Mouse (Mus musculus) liver, adult 2 months (tissue): ENCODE data around the gene Plekhm3. TPM values are rescaled to one million over a fixed set of nuclear protein-coding genes. Genes with fewer than 3 reads are reported as not detected.

Source experiments
- DNase-seq: peaks from one replicate; pipeline ENCODE4 v3.0.0-alpha.2; 2011; ENCODE audit warnings: low read depth, low spot score; ENCODE audit errors: extremely low read depth
- H3K27ac ChIP-seq: fragments of 200-500 bp; replicated peaks from 2 replicates; pipeline ENCODE4 v1.5.1; 2012; ENCODE audit warnings: low read depth, mild to moderate bottlenecking, control low read depth, inconsistent platforms, low read length; ENCODE audit not compliant: insufficient read depth
- H3K27me3 ChIP-seq: fragments of 200-500 bp; 2 replicates; pipeline ENCODE4 v1.6.1; 2012; ENCODE audit warnings: mild to moderate bottlenecking, moderate library complexity, low read length, inconsistent platforms; ENCODE audit not compliant: control insufficient read depth, insufficient read depth
- H3K36me3 ChIP-seq: fragments of 200-500 bp; 2 replicates; pipeline ENCODE4 v1.6.1; 2012; ENCODE audit warnings: low read length, inconsistent platforms; ENCODE audit not compliant: control insufficient read depth, insufficient read depth
- H3K4me1 ChIP-seq: fragments of 200-500 bp; 2 replicates; pipeline ENCODE4 v1.6.1; 2011; ENCODE audit warnings: low read length; ENCODE audit not compliant: control insufficient read depth, insufficient read depth
- H3K4me3 ChIP-seq: fragments of 200-500 bp; 2 replicates; pipeline ENCODE4 v1.5.1; 2011; ENCODE audit warnings: low read depth, mild to moderate bottlenecking, control low read depth, low read length, moderate library complexity; ENCODE audit not compliant: insufficient read depth
- H3K79me2 ChIP-seq: fragments of 200-500 bp; 2 replicates; pipeline ENCODE4 v1.6.1; 2012; ENCODE audit warnings: inconsistent platforms, mild to moderate bottlenecking, low read length, moderate library complexity; ENCODE audit not compliant: control insufficient read depth, insufficient read depth
- H3K9ac ChIP-seq: fragments of 200-500 bp; 2 replicates; pipeline ENCODE4 v1.6.1; 2012; ENCODE audit warnings: low read depth, mild to moderate bottlenecking, control low read depth, inconsistent platforms, low read length
- CTCF ChIP-seq: fragments of 200-500 bp; IDR thresholded peaks from 2 replicates; pipeline ENCODE4 v1.5.1; 2011; ENCODE audit warnings: low read depth, low read length, control low read depth
- POLR2A ChIP-seq: fragments of 200-500 bp; IDR thresholded peaks from 2 replicates; pipeline ENCODE4 v1.6.1; 2011; ENCODE audit warnings: low read length, control low read depth; ENCODE audit not compliant: insufficient read depth; ENCODE audit errors: extremely low read depth
- WGBS: fragments of 180-500 bp; shearing (Covaris S2); methylation state at CpG from one replicate; pipeline ENCODE4 v1.1.7; 2018; 5-methylcytosine and 5-hydroxymethylcytosine counted together
- polyA plus RNA-seq: library from polyadenylated mRNA; depleted of rRNA; stranded (reverse); fragments of >200 nt; gene quantifications from 2 replicates; pipeline ENCODE4 v1.2.3, GENCODE M21; 2012
- total RNA-seq: library from RNA; depleted of rRNA; stranded (reverse); fragments of >200 nt; gene quantifications from 2 replicates; pipeline ENCODE4 v1.2.3, GENCODE M21; 2014

The Plekhm3 gene
- total and polyA plus RNA-seq, 2 experiments = 0.73 to 2.8 TPM

GRCm38 (mm10) chr1:64925594-64925993 is 31.0 kb downstream of the Plekhm3 start:
- Histone ChIP-seq H3K4me1 (no peaks in the 10 kb centered on the region), H3K4me3 (no peak overlapping the region), H3K36me3 (no peaks in the 10 kb centered on the region), H3K9ac (no peak overlapping the region), H3K27me3 (no peaks in the 10 kb centered on the region), H3K79me2 (no peaks in the 10 kb centered on the region), H3K27ac (no peak overlapping the region)
- TF ChIP-seq POLR2A (no peak), CTCF (no peak)
- DNase-seq = peak; percentile 31
- 95% methylated on average over 3 of the region's 3 CpGs for WGBS

- Histone ChIP-seq H3K4me3 (no peak overlapping the region), H3K79me2 (no peaks in the 10 kb centered on the region), H3K36me3 (no peaks in the 10 kb centered on the region), H3K27ac (no peak overlapping the region), H3K27me3 (no peaks in the 10 kb centered on the region), H3K4me1 (no peaks in the 10 kb centered on the region), H3K9ac (no peak overlapping the region)
- WGBS = 94% methylated on average over 12 of the region's 12 CpGs
- TF ChIP-seq POLR2A = no peak
- TF ChIP-seq CTCF = no peak
- no peak for DNase-seq
Measured at GRCm38 (mm10) chr1:64924283-64924682, 32.3 kb downstream of the Plekhm3 start.

GRCm38 (mm10) chr1:64918810-64919528 is 37.7 kb downstream of the Plekhm3 start:
- Histone ChIP-seq H3K79me2 (no peaks in the 10 kb centered on the region), H3K36me3 (no peaks in the 10 kb centered on the region), H3K27ac (no peak overlapping the region), H3K9ac (no peak overlapping the region), H3K4me1 (no peaks in the 10 kb centered on the region), H3K27me3 (no peaks in the 10 kb centered on the region), H3K4me3 (no peak overlapping the region)
- TF ChIP-seq POLR2A (no peak), CTCF (peak; percentile 20; the same call in 1 of the 2 replicates)
- peak; percentile 37 for DNase-seq
- WGBS = 57% methylated on average over 14 of the region's 14 CpGs

GRCm38 (mm10) chr1:64917966-64918365 is 38.7 kb downstream of the Plekhm3 start:
- no peak for DNase-seq
- no peaks in the 10 kb centered on the region for H3K4me1 ChIP-seq
- no peaks in the 10 kb centered on the region for H3K27me3 ChIP-seq
- H3K79me2 ChIP-seq = no peaks in the 10 kb centered on the region
- no peaks in the 10 kb centered on the region for H3K36me3 ChIP-seq
- H3K9ac ChIP-seq = no peak overlapping the region
- H3K4me3 ChIP-seq = no peak overlapping the region
- no peak overlapping the region for H3K27ac ChIP-seq
- no peak for TF ChIP-seq POLR2A
- no peak for TF ChIP-seq CTCF
- WGBS = 52% methylated on average over 7 of the region's 7 CpGs

- Histone ChIP-seq H3K27ac (no peak overlapping the region), H3K27me3 (no peaks in the 10 kb centered on the region), H3K79me2 (no peaks in the 10 kb centered on the region), H3K4me3 (no peak overlapping the region), H3K36me3 (no peaks in the 10 kb centered on the region), H3K9ac (no peak overlapping the region), H3K4me1 (no peaks in the 10 kb centered on the region)
- DNase-seq = no peak
- TF ChIP-seq POLR2A = no peak
- TF ChIP-seq CTCF = no peak
- 84% methylated on average over 5 of the region's 5 CpGs for WGBS
Measured at GRCm38 (mm10) chr1:64916884-64917507, 39.6 kb downstream of the Plekhm3 start.

GRCm38 (mm10) chr1:64914356-64914755 is 42.3 kb downstream of the Plekhm3 start:
- Histone ChIP-seq H3K4me1 (no peaks in the 10 kb centered on the region), H3K4me3 (no peak overlapping the region), H3K27me3 (no peaks in the 10 kb centered on the region), H3K79me2 (no peaks in the 10 kb centered on the region), H3K9ac (no peak overlapping the region), H3K36me3 (no peaks in the 10 kb centered on the region), H3K27ac (no peak overlapping the region)
- no peak for DNase-seq
- no peak for TF ChIP-seq CTCF
- no peak for TF ChIP-seq POLR2A
- WGBS = 89% methylated on average over 3 of the region's 3 CpGs
